Mouse (Mus musculus) forebrain, embryonic 14.5 days (tissue): ENCODE data around the gene Tas2r114. TPM values are rescaled to one million over a fixed set of nuclear protein-coding genes. Genes with fewer than 3 reads are reported as not detected.

Experiments
- ATAC-seq: fragments of 200-750 bp; cut with Nextera tagmentation; 2 replicates; pipeline ENCODE4 v1.8.0; 2017; ENCODE audit warnings: mild to moderate bottlenecking, moderate library complexity
- DNase-seq: peaks from one replicate; pipeline ENCODE4 v3.0.0-alpha.2; 2015; ENCODE audit warnings: low spot score
- H3K27ac ChIP-seq: fragments of 300-500 bp; sonication (generic); 2 replicates; pipeline ENCODE4 v1.5.1; 2014; ENCODE audit warnings: low read depth, mild to moderate bottlenecking, control low read depth, low read length, moderate library complexity
- H3K27me3 ChIP-seq: fragments of 300-500 bp; sonication (generic); replicated peaks from 2 replicates; pipeline ENCODE4 v1.6.1; 2014; ENCODE audit warnings: low read length, control low read depth, mixed read lengths; ENCODE audit not compliant: control insufficient read depth, insufficient read depth
- H3K36me3 ChIP-seq: fragments of 300-500 bp; sonication (generic); 2 replicates; pipeline ENCODE4 v1.6.1; 2014; ENCODE audit warnings: low read length, control low read depth; ENCODE audit not compliant: control insufficient read depth, insufficient read depth
- H3K4me1 ChIP-seq: fragments of 300-500 bp; sonication (generic); 2 replicates; pipeline ENCODE4 v1.6.1; 2014; ENCODE audit warnings: antibody characterized with exemption, low read length, control low read depth; ENCODE audit not compliant: control insufficient read depth, insufficient read depth
- H3K4me2 ChIP-seq: fragments of 300-500 bp; sonication (generic); 2 replicates; pipeline ENCODE4 v1.6.1; 2014; ENCODE audit warnings: mild to moderate bottlenecking, control low read depth, low read length
- H3K4me3 ChIP-seq: fragments of 300-500 bp; sonication (generic); 2 replicates; pipeline ENCODE4 v1.5.1; 2014; ENCODE audit warnings: low read depth, low read length, control low read depth
- H3K9ac ChIP-seq: fragments of 300-500 bp; sonication (generic); 2 replicates; pipeline ENCODE4 v1.6.1; 2014; ENCODE audit warnings: mild to moderate bottlenecking, low read length, control low read depth, moderate library complexity
- H3K9me3 ChIP-seq: fragments of 300-500 bp; sonication (generic); replicated peaks from 2 replicates; pipeline ENCODE4 v1.6.1; 2016; ENCODE audit warnings: low read length, control low read depth, mixed read lengths; ENCODE audit not compliant: control insufficient read depth
- WGBS: fragments of 180-500 bp; shearing (Covaris S2); extraction: QIAGEN DNeasy Blood & Tissue Kit; methylation state at CpG from one replicate; pipeline ENCODE4 v1.1.7; 2014; 5-methylcytosine and 5-hydroxymethylcytosine counted together
- polyA plus RNA-seq: library from polyadenylated mRNA; unstranded; fragments of >200 nt; fragmentation: Nextera tagmentation; extraction: Ambion mirVana; gene quantifications from 2 replicates; pipeline ENCODE4 v1.2.1, GENCODE M21; 2014

Tas2r114 gene
- polyA plus RNA-seq: not detected in 2 replicates

DNA sequence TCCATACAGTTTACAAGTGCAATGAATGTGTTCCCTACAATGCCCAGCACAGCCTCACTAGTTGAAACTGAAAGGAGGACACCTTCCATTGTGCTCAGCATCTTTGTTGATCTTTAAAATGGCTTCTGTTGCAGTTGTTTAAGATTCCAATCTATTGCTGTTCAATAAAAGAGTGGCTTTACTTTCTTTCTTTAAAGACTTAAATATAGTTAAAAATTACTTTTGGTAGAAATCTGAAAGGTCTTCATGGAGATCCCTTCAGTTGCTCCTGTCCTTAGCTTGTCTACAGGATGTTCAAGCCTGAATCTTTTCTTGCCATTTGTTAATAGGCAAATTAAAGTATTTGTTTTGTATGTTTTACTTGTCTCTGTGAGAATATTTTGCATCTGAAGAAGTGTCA lies at the start of gene Tas2r114:
TSS of gene Tas2r114 (minus strand) at position 101 of the 400 bp plus-strand sequence.
- no peak for DNase-seq

DNA sequence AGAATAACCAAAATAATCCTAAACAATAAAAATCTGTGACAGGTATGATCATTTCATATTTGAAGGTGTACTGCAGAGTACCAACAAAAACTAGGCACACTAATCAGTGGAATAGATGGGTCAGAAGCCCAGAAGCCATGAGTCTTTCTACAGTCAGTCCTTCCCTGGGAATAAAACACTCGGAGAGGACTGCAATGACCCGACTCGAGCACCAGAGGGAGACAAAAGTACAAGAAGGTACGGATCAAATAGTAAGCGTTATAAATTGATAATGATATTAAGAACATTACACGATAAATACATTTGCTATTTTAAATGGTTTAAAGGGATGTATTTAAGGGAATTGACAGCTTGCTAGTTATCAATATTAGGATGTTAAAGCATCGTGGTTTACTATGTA lies 22.9 kb upstream of the Tas2r114 start:
- Histone ChIP-seq H3K27me3 (no peaks in the 10 kb centered on the region), H3K9me3 (0 out of 2 replicates have a peak, but pooled peaks cover 12% of the 10 kb centered on the region), H3K27ac (no peak overlapping the region), H3K4me3 (no peak overlapping the region), H3K4me1 (no peaks in the 10 kb centered on the region), H3K4me2 (no peak overlapping the region), H3K9ac (no peak overlapping the region), H3K36me3 (no peaks in the 10 kb centered on the region)
- DNase-seq (no peak), ATAC-seq (no peak)
- 48% methylated on average over 7 of the region's 7 CpGs for WGBS

More for the DNA sequence above, at the start of gene Tas2r114:
- no peaks in the 10 kb centered on the region for H3K4me1 ChIP-seq
- H3K4me3 ChIP-seq: no peak within 1 kb of the TSS
- H3K27me3 ChIP-seq: no peaks in the 10 kb centered on the region
- no peak within 1 kb of the TSS for H3K27ac ChIP-seq
- no peak for ATAC-seq
- H3K9me3 ChIP-seq: 0 out of 2 replicates have a peak, but pooled peaks cover 2% of the 10 kb centered on the region
- H3K36me3 ChIP-seq: no peaks in the 10 kb centered on the region
- no peak within 1 kb of the TSS for H3K9ac ChIP-seq
- H3K4me2 ChIP-seq: no peak within 1 kb of the TSS

DNA sequence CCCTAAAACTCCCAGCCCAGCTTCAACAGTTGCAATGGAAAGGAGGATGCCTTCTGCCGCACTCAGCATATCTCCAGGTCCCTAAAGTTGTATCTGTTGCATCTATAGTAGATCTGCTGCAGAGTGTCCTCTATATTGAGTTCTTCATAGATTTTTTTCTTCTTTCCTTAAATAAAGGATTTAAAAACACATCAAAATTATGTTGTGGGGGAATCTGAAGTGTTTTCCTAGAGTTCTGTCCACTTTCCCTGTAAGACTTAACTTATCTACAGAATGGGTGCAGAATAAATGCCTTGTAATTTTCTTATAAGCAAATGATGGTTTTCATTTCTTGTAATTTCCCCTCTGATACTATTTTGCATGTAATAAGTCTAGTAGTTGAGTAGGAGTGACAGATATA lies 2.5 kb downstream of the Tas2r114 start, which contains the start of gene Tas2r105:
TSS of gene Tas2r105 (minus strand) at position 101 of the 400 bp plus-strand sequence.
- Histone ChIP-seq H3K4me2 (no peak within 1 kb of the TSS), H3K9ac (no peak within 1 kb of the TSS), H3K9me3 (0 out of 2 replicates have a peak, but pooled peaks cover 2% of the 10 kb centered on the region), H3K36me3 (no peaks in the 10 kb centered on the region), H3K27me3 (no peaks in the 10 kb centered on the region), H3K4me1 (no peaks in the 10 kb centered on the region), H3K4me3 (no peak within 1 kb of the TSS), H3K27ac (no peak within 1 kb of the TSS)
- WGBS: 78% methylated on average over 1 of the region's 1 CpGs
- ATAC-seq (no peak), DNase-seq (no peak)

DNA sequence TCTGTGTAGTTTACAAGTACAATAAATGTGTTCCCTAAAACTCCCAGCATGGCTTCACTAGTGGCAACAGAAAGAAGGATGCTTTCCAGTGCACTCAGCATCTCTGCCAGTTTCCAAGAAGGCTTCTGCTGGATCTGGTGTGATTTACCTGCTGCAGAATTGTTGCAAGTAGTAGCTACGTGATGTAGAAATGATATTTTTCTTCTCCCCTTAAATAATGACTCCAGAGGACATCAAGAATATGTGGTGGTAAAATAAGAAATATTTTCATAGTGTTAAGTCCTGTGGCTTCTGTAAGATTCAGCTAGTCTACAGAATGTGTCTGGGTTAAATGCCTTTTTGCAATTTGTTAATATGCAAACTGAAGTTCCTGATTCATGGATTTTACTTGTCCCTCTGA lies 4.2 kb downstream of the Tas2r114 start, which contains the start of gene Tas2r104:
TSS of gene Tas2r104 (minus strand) at position 101 of the 400 bp plus-strand sequence.
- H3K9me3 ChIP-seq: 0 out of 2 replicates have a peak, but pooled peaks cover 2% of the 10 kb centered on the region
- no peak within 1 kb of the TSS for H3K27ac ChIP-seq
- H3K9ac ChIP-seq: no peak within 1 kb of the TSS
- WGBS: 80% methylated on average over 1 of the region's 1 CpGs
- no peaks in the 10 kb centered on the region for H3K36me3 ChIP-seq
- no peaks in the 10 kb centered on the region for H3K4me1 ChIP-seq
- no peaks in the 10 kb centered on the region for H3K27me3 ChIP-seq
- no peak for DNase-seq
- H3K4me3 ChIP-seq: no peak within 1 kb of the TSS
- H3K4me2 ChIP-seq: no peak within 1 kb of the TSS
- ATAC-seq: no peak

DNA sequence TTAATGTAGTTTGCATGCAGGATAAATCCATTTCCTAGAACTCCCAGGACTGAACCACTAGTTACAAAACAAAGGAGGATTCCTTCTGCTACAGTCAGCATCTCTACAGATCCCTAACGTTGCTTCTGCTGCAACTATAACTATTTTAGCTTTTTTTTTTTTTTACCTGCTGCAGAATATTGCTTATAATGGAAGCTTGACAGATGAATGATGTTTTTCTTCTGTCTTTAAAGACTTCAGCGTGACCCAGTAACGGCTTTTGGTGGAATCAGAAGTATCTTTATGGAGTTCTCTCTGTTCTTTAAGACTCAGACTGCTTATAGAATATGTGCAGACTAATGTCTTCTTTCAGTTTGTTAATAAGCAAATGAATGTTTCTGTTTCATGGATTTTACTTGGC lies 11.1 kb downstream of the Tas2r114 start, which contains the start of gene Tas2r106:
TSS of gene Tas2r106 (minus strand) at position 101 of the 400 bp plus-strand sequence.
- Histone ChIP-seq H3K9me3 (peaks cover 3% of the 10 kb centered on the region; the same call in 1 of the 2 replicates), H3K4me2 (no peak within 1 kb of the TSS), H3K27me3 (no peaks in the 10 kb centered on the region), H3K4me1 (no peaks in the 10 kb centered on the region), H3K4me3 (no peak within 1 kb of the TSS), H3K27ac (no peak within 1 kb of the TSS), H3K36me3 (no peaks in the 10 kb centered on the region), H3K9ac (no peak within 1 kb of the TSS)
- DNase-seq (no peak), ATAC-seq (no peak)
- WGBS: 77% methylated on average over 3 of the region's 3 CpGs

DNA sequence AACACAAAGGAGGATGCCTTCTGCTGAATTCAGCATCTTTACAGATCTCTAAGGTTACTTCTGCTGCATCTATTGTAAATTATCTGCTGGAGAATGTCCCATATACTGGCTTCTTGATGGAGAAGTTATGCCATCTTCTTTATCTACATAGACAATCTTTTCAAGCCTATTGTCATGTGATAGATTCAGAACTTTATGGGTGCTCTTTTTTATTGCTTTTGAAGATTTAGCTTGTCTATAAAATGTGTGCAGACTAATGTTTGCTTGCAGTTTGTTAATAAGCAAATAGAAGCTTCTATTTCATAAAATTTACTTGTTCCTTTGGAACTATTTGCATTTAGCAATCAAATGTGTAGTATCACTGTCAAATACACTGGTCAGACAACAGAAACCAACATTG lies 29.8 kb downstream of the Tas2r114 start, which contains the start of gene Tas2r107:
TSS of gene Tas2r107 (minus strand) at position 101 of the 400 bp plus-strand sequence.
- H3K9ac ChIP-seq: no peak within 1 kb of the TSS
- H3K4me3 ChIP-seq: no peak within 1 kb of the TSS
- ATAC-seq: no peak

More for the DNA sequence above, 29.8 kb downstream of the Tas2r114 start, which contains the start of gene Tas2r107:
- Histone ChIP-seq H3K4me2 (no peak within 1 kb of the TSS), H3K4me1 (no peaks in the 10 kb centered on the region), H3K27me3 (no peaks in the 10 kb centered on the region), H3K27ac (no peak within 1 kb of the TSS), H3K9me3 (peaks cover 2% of the 10 kb centered on the region; the same call in 1 of the 2 replicates), H3K36me3 (no peaks in the 10 kb centered on the region)
- no peak for DNase-seq

Other genes with a start within 250 kb of the Tas2r114 start
- gene 5430401F13Rik, start 203.7 kb downstream of the Tas2r114 start, polyA plus RNA-seq: not detected in 2 replicates
- not detected in 2 replicates for gene Gm6619, start 203.7 kb downstream of the Tas2r114 start, polyA plus RNA-seq
- gene Tas2r130, start 59.2 kb downstream of the Tas2r114 start, polyA plus RNA-seq: not detected in 2 replicates
- not detected in 2 replicates for gene Tas2r107, start 29.9 kb downstream of the Tas2r114 start, polyA plus RNA-seq
- not detected in 2 replicates for gene Tas2r106, start 11.2 kb downstream of the Tas2r114 start, polyA plus RNA-seq
- gene Tas2r104, start 4.3 kb downstream of the Tas2r114 start, polyA plus RNA-seq: not detected in 2 replicates
- gene Tas2r105, start 2.6 kb downstream of the Tas2r114 start, polyA plus RNA-seq: not detected in 2 replicates